Mouse (Mus musculus) retina, postnatal 7 days (tissue): ENCODE measurements around the gene Ep400.
"Not testable (repeated sequence)": the region's sequence is repeated elsewhere in the genome, so short reads cannot be mapped to it uniquely, and the experiment has no call there.

Source experiments
- DNase-seq: peaks from one replicate; pipeline ENCODE4 v3.0.0-alpha.2; 2012; ENCODE audit warnings: low read depth, low spot score

The Ep400 gene

GRCm38 (mm10) chr5:110779998-110780760 is 9.7 kb upstream of the Ep400 start, which contains the start of gene Pus1:
Gene Pus1, minus strand, starts transcription at chr5:110780659.
- peak; percentile 86 for DNase-seq

GRCm38 (mm10) chr5:110779276-110779997 is 8.9 kb upstream of the Ep400 start:
- DNase-seq: no peak

GRCm38 (mm10) chr5:110778263-110778662 is 7.7 kb upstream of the Ep400 start:
- no peak for DNase-seq

- DNase-seq: no peak
These were observed 5.6 kb upstream of the Ep400 start for GRCm38 (mm10) chr5:110776141-110776540.

GRCm38 (mm10) chr5:110774511-110774910 is 4.0 kb upstream of the Ep400 start:
- DNase-seq: no peak

GRCm38 (mm10) chr5:110772945-110773344 is 2.4 kb upstream of the Ep400 start:
- DNase-seq: not testable (repeated sequence)

GRCm38 (mm10) chr5:110770031-110770445 is 479 bp downstream of the Ep400 start:
- peak; percentile 37 for DNase-seq

GRCm38 (mm10) chr5:110769272-110769671 is 1.2 kb downstream of the Ep400 start:
- DNase-seq: no peak

- no peak for DNase-seq
These were observed 6.6 kb downstream of the Ep400 start for GRCm38 (mm10) chr5:110763890-110764289.

- no peak for DNase-seq
These were observed 25.5 kb downstream of the Ep400 start for GRCm38 (mm10) chr5:110745021-110745420.

GRCm38 (mm10) chr5:110739496-110740275 is 30.8 kb downstream of the Ep400 start:
- no peak for DNase-seq

- DNase-seq: no peak
These were observed 34.9 kb downstream of the Ep400 start for GRCm38 (mm10) chr5:110735606-110736005.

GRCm38 (mm10) chr5:110733231-110733823 is 37.2 kb downstream of the Ep400 start:
- no peak for DNase-seq

- no peak for DNase-seq
These were observed 39.3 kb downstream of the Ep400 start for GRCm38 (mm10) chr5:110731227-110731626.

- no peak for DNase-seq
These were observed 42.7 kb downstream of the Ep400 start for GRCm38 (mm10) chr5:110727850-110728249.

GRCm38 (mm10) chr5:110723543-110723942 is 47.0 kb downstream of the Ep400 start:
- DNase-seq: no peak

- DNase-seq: not testable (repeated sequence)
These were observed 49.1 kb downstream of the Ep400 start for GRCm38 (mm10) chr5:110721463-110721862.

GRCm38 (mm10) chr5:110711455-110711854 is 59.1 kb downstream of the Ep400 start:
- no peak for DNase-seq

GRCm38 (mm10) chr5:110709256-110709655 is 61.3 kb downstream of the Ep400 start:
- no peak for DNase-seq

GRCm38 (mm10) chr5:110704004-110704403 is 66.5 kb downstream of the Ep400 start:
- DNase-seq: no peak

- DNase-seq: no peak
These were observed 71.9 kb downstream of the Ep400 start for GRCm38 (mm10) chr5:110698617-110699016.

GRCm38 (mm10) chr5:110682041-110682440 is 88.5 kb downstream of the Ep400 start:
- DNase-seq: no peak
